Mouse (Mus musculus): ENCODE measurements around the gene Mrps34. TPM values are rescaled to one million over a fixed set of nuclear protein-coding genes. Genes with fewer than 3 reads are reported as not detected.
A peak's percentile ranks its signal among the peaks of the same experiment; 100 is the strongest.

The Mrps34 gene
- polyA plus RNA-seq, 1 experiment from 2014 or later = 86.7 TPM

DNA sequence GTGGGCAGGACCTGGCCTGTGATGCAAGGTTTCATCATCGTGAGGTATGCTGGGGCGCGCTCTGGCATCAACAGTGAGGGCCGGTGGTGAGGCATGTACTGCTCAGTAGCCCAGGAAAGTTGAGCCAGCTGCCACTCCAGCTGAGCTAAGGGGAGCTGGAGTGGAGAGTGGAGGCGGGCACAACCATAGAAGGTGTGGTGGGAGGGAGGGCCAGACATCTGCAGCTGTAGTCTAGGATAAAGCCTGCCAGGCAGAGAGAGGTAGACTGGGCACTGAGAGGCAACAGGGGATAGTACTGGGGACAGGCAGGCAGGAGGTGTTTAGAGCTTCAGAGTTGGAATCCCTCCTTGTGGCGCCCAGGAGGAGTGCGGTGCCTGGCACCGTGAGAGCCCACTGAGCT is 34.8 kb upstream of the Mrps34 start:
- H3K4me2 ChIP-seq (replicated peaks) = no peak overlapping the region
- no peak overlapping the region for H3K4me3 ChIP-seq
- H3K36me3 ChIP-seq = peaks cover 44% of the 10 kb centered on the region
- no peak overlapping the region for H3K9ac ChIP-seq
- 86% methylated on average over 8 of the region's 8 CpGs for WGBS
- H3K27me3 ChIP-seq = no peaks in the 10 kb centered on the region
- H3K9me3 ChIP-seq (replicated peaks) = no peaks in the 10 kb centered on the region
- H3K27ac ChIP-seq = no peak overlapping the region
- no peaks in the 10 kb centered on the region for H3K4me1 ChIP-seq
- ATAC-seq (ENCODE audit: low FRiP score) = no peak

- Histone ChIP-seq H3K9me3 (replicated peaks) (no peaks in the 10 kb centered on the region), H3K36me3 (peaks cover 41% of the 10 kb centered on the region)
- WGBS = 88% methylated on average over 3 of the region's 3 CpGs
Observed at GRCm38 (mm10) chr17:24861785-24862184, 33.1 kb upstream of the Mrps34 start.

GRCm38 (mm10) chr17:24865776-24866175 is 29.1 kb upstream of the Mrps34 start, which contains the start of gene Igfals:
TSS of gene Igfals (plus strand) at chr17:24865997.
- H3K27ac ChIP-seq = no peak within 1 kb of the TSS
- H3K36me3 ChIP-seq = peaks cover 22% of the 10 kb centered on the region
- 90% methylated on average over 8 of the region's 8 CpGs for WGBS
- H3K4me3 ChIP-seq = no peak within 1 kb of the TSS
- H3K4me1 ChIP-seq = no peaks in the 10 kb centered on the region
- no peak within 1 kb of the TSS for H3K4me2 ChIP-seq (replicated peaks)
- H3K27me3 ChIP-seq = no peaks in the 10 kb centered on the region
- no peak within 1 kb of the TSS for H3K9ac ChIP-seq
- ATAC-seq (ENCODE audit: low FRiP score) = no peak
- H3K9me3 ChIP-seq (replicated peaks) = no peaks in the 10 kb centered on the region

More at GRCm38 (mm10) chr17:24861785-24862184, 33.1 kb upstream of the Mrps34 start:
- Histone ChIP-seq H3K4me2 (replicated peaks) (no peak overlapping the region), H3K4me1 (no peaks in the 10 kb centered on the region), H3K4me3 (no peak overlapping the region), H3K27ac (no peak overlapping the region), H3K27me3 (no peaks in the 10 kb centered on the region), H3K9ac (no peak overlapping the region)
- no peak for ATAC-seq (ENCODE audit: low FRiP score)

- Histone ChIP-seq H3K27me3 (no peaks in the 10 kb centered on the region), H3K36me3 (peaks cover 9% of the 10 kb centered on the region; the same call in 1 of the 2 replicates), H3K4me3 (no peak overlapping the region), H3K9me3 (replicated peaks) (no peaks in the 10 kb centered on the region), H3K27ac (no peak overlapping the region), H3K4me2 (replicated peaks) (no peak overlapping the region), H3K9ac (no peak overlapping the region), H3K4me1 (no peaks in the 10 kb centered on the region)
- 95% methylated on average over 10 of the region's 10 CpGs for WGBS
- no peak for ATAC-seq (ENCODE audit: low FRiP score)
Observed at GRCm38 (mm10) chr17:24867914-24868313, 27.0 kb upstream of the Mrps34 start.

DNA sequence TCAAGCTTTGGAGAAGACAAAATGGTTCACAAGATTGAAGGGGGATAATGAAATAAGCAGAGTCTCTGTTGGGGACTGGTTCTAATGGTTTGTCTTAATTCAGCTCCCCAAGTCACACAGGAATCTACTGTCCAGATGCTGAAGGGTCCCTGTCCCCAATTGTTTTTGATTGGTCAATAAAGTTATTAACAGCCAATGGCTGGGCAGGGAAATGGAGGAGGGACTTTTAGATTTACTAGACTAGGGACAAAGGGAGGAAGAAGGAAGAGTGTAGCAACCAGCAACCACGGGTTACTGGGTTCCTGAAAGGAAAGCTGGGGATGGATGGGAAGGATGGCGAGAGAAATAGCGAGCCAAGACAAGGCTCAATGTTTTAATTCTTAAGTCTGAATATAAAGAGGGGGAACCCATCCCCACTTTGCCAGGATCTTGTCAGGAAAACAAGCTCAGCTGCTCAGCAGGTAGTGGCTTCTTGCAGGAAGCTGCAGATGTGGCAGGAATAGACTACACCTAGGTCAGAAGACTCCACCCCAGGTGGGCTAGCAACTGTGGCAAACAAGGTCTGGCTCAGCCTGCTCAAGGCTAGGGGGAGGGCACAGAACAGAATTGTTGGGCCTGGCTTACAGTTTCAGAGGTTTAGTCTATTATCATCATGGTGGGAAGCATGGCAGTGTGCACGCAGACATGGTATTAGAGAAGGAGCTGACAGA is 21.1 kb upstream of the Mrps34 start:
- WGBS = 53% methylated on average over 4 of the region's 4 CpGs
- H3K4me3 ChIP-seq = no peak overlapping the region
- no peaks in the 10 kb centered on the region for H3K36me3 ChIP-seq
- H3K27me3 ChIP-seq = no peaks in the 10 kb centered on the region
- H3K4me1 ChIP-seq = no peaks in the 10 kb centered on the region
- H3K9me3 ChIP-seq (replicated peaks) = no peaks in the 10 kb centered on the region
- H3K27ac ChIP-seq = no peak overlapping the region
- no peak overlapping the region for H3K9ac ChIP-seq
- no peak for ATAC-seq (ENCODE audit: low FRiP score)
- no peak overlapping the region for H3K4me2 ChIP-seq (replicated peaks)

DNA sequence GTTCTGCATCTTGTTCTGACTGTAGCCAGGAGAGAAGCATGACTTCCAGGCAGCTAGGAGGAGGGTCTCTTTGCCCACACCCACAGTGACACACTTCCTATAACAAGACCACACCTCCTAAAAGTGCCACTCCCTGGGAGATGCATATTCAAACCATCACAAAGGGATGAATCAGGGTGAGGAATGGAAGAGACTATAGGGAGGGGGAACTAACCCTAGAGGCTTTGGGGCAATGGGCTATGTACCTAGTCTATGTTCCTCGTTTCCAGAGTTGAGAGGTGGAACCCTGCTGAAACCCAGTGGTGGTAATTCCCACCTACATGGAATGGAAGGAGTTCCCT is 20.5 kb upstream of the Mrps34 start:
- no peak for ATAC-seq (ENCODE audit: low FRiP score)
- Histone ChIP-seq H3K36me3 (no peaks in the 10 kb centered on the region), H3K4me3 (no peak overlapping the region), H3K9me3 (replicated peaks) (no peaks in the 10 kb centered on the region), H3K27me3 (no peaks in the 10 kb centered on the region), H3K27ac (no peak overlapping the region), H3K4me2 (replicated peaks) (no peak overlapping the region), H3K4me1 (no peaks in the 10 kb centered on the region), H3K9ac (no peak overlapping the region)
- WGBS = 67% methylated on average over 1 of the region's 1 CpGs

GRCm38 (mm10) chr17:24874989-24875388 is 19.9 kb upstream of the Mrps34 start:
- no peaks in the 10 kb centered on the region for H3K9me3 ChIP-seq (replicated peaks)
- H3K27ac ChIP-seq = no peak overlapping the region
- H3K36me3 ChIP-seq = no peaks in the 10 kb centered on the region
- 88% methylated on average over 8 of the region's 8 CpGs for WGBS
- H3K4me2 ChIP-seq (replicated peaks) = no peak overlapping the region
- H3K27me3 ChIP-seq = no peaks in the 10 kb centered on the region
- H3K4me3 ChIP-seq = no peak overlapping the region
- ATAC-seq (ENCODE audit: low FRiP score) = no peak
- H3K9ac ChIP-seq = no peak overlapping the region
- H3K4me1 ChIP-seq = no peaks in the 10 kb centered on the region

DNA sequence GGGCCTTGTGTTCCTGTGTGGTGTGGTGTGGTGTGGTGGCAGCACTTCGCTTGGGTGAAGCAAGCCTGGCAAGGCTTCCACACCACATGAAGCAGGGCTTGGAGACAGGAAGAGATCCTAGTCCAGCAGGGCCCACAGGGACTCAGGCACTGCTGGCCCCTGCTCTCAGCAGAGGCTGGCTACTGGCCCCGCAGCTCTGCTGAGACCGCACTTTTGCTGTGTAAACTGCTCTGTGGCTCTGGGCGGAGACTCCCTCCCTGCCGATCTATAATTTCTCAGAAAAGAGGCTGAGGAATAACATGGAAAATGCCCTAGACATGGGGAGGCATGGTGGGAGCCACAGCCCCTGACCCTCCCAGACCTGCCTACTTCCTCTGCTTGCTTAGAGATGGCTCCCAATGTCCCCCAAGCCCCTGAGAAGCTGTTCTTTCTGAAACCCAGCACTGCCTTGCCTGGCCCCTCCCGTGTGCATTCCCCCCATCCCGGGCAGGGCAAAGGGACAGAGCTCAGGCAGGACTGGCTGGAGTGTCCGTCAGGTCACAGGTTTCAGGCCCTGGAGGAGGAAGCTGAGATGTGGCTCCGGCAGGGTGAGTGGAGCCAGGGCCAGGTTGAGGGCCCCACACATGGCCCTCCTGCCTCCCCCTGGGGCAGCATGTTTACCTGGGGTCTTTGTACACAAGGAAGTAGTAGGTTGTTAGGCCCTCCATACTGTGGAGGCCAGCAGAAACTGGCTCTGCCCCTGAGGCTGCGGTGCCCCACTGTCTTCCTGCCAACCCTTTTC is 17.4 kb upstream of the Mrps34 start:
- H3K27ac ChIP-seq = no peak overlapping the region
- no peak for ATAC-seq (ENCODE audit: low FRiP score)
- no peaks in the 10 kb centered on the region for H3K9me3 ChIP-seq (replicated peaks)
- H3K36me3 ChIP-seq = peaks cover 5% of the 10 kb centered on the region; the same call in 1 of the 2 replicates
- no peak overlapping the region for H3K4me2 ChIP-seq (replicated peaks)
- H3K4me3 ChIP-seq = no peak overlapping the region
- H3K9ac ChIP-seq = 0 out of 2 replicates have a peak overlapping the region, but pooled peaks have one; percentile 27
- 55% methylated on average over 10 of the region's 10 CpGs for WGBS
- no peaks in the 10 kb centered on the region for H3K27me3 ChIP-seq
- H3K4me1 ChIP-seq = no peaks in the 10 kb centered on the region

DNA sequence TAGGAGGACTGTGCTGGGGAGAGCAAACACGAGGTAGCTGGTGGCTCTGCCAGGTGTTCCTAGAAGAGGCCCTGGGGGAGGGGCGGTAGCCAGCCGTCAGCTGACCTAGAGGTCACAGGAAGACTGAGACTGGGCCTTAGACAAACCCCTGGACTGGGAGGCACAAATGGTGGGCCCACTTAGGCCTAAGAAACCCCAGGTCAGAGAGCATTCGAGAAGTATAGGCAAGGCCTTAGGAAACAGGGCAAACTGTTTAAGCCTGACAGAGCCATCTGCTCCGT is 16.9 kb upstream of the Mrps34 start:
- no peak overlapping the region for H3K4me2 ChIP-seq (replicated peaks)
- H3K9ac ChIP-seq = no peak overlapping the region
- no peaks in the 10 kb centered on the region for H3K9me3 ChIP-seq (replicated peaks)
- H3K4me1 ChIP-seq = no peaks in the 10 kb centered on the region
- peaks cover 10% of the 10 kb centered on the region; the same call in 1 of the 2 replicates for H3K36me3 ChIP-seq
- 40% methylated on average over 5 of the region's 5 CpGs for WGBS
- ATAC-seq (ENCODE audit: low FRiP score) = no peak
- H3K27me3 ChIP-seq = no peaks in the 10 kb centered on the region
- no peak overlapping the region for H3K4me3 ChIP-seq
- H3K27ac ChIP-seq = no peak overlapping the region

DNA sequence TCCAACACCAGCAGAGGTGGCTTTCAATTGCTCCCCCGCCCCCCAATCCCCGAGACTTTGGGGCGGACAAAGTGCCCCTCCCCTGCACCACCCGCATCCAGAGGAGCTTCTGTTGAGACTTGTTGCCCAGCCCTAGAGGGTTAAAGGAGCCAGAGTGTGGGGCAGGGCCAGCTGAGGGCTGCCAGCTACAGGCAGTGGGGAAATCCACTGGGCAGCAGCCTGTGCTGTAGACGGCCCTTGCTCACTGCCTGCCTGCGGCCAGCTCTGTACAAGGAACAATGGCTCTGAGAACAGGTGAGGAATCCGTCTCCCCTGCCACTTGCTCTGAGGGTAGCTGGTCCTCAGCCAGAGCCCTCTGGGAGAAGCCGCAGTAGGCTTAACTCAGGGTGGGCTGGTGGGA is 16.4 kb upstream of the Mrps34 start:
- Histone ChIP-seq H3K4me1 (no peaks in the 10 kb centered on the region), H3K4me3 (no peak overlapping the region), H3K27me3 (no peaks in the 10 kb centered on the region), H3K4me2 (replicated peaks) (no peak overlapping the region), H3K36me3 (peaks cover 14% of the 10 kb centered on the region; the same call in 1 of the 2 replicates), H3K9ac (no peak overlapping the region), H3K27ac (no peak overlapping the region), H3K9me3 (replicated peaks) (no peaks in the 10 kb centered on the region)
- WGBS = 78% methylated on average over 8 of the region's 8 CpGs
- no peak for ATAC-seq (ENCODE audit: low FRiP score)

GRCm38 (mm10) chr17:24881738-24882440 is 13.0 kb upstream of the Mrps34 start:
- Histone ChIP-seq H3K9ac (no peak overlapping the region), H3K4me2 (replicated peaks) (no peak overlapping the region), H3K4me1 (peaks cover 11% of the 10 kb centered on the region), H3K27ac (no peak overlapping the region), H3K4me3 (no peak overlapping the region), H3K36me3 (peaks cover 23% of the 10 kb centered on the region; the same call in 1 of the 2 replicates), H3K9me3 (replicated peaks) (no peaks in the 10 kb centered on the region), H3K27me3 (no peaks in the 10 kb centered on the region)
- no peak for ATAC-seq (ENCODE audit: low FRiP score)
- 52% methylated on average over 7 of the region's 7 CpGs for WGBS

GRCm38 (mm10) chr17:24884391-24884790 is 10.5 kb upstream of the Mrps34 start:
- Histone ChIP-seq H3K9me3 (replicated peaks) (no peaks in the 10 kb centered on the region), H3K36me3 (peaks cover 26% of the 10 kb centered on the region; the same call in 1 of the 2 replicates), H3K9ac (no peak overlapping the region), H3K4me2 (replicated peaks) (no peak overlapping the region), H3K4me3 (0 out of 2 replicates have a peak overlapping the region, but pooled peaks have one; percentile 78), H3K27ac (no peak overlapping the region), H3K4me1 (peaks cover 23% of the 10 kb centered on the region), H3K27me3 (no peaks in the 10 kb centered on the region)
- no peak for ATAC-seq (ENCODE audit: low FRiP score)
- WGBS = 91% methylated on average over 6 of the region's 6 CpGs

All from hindbrain, embryonic 12.5 days (tissue).